Mouse (Mus musculus): ENCODE measurements around the gene Sulf2. TPM values are rescaled to one million over a fixed set of nuclear protein-coding genes. Genes with fewer than 3 reads are reported as not detected.

The Sulf2 gene
- polyA plus RNA-seq, 1 experiment = 20.0 TPM

DNA sequence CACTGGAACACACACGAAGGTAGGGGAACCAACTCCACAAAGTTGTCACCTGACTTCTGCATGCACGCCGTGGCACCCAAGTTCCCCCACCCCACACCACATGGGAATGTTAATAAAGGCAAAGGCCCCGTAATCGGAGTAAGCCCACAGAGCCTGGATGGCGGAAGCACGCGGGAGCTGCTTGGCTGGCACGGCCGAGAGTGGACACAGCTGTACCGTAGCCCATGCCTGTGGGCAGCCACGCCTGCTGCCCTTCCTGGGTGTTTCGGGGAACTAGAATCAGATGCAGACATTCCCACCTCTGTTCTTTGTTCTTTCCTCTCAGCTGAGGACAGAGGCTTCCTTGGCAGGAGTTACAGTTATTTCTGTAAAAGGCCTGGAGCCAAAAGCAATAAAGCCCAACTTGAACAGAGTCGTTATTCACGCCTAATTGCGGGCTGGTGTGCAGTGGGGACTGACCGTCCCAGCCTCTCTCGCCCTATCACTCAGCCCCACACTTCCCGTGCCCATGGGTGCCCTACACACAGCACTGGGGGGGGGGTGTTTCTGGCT lies 12.8 kb downstream of the Sulf2 start:
- DNase-seq (ENCODE audit: low read depth in 1 of 2, low spot score in 2 of 2) = no peak
- TF ChIP-seq POLR2A (IDR thresholded peaks at IDR 0.05; ENCODE audit: low read depth, low read length) (no peak), CTCF (IDR thresholded peaks at IDR 0.05; ENCODE audit: extremely low read depth, insufficient read depth, insufficient read length, insufficient replicate concordance) (no peak)
- Histone ChIP-seq H3K27me3 (ENCODE audit: control insufficient read depth, insufficient read depth, low read length) (no peaks in the 10 kb centered on the region), H3K4me3 (ENCODE audit: extremely low read depth, insufficient read depth, insufficient read length) (no peak overlapping the region), H3K36me3 (ENCODE audit: control insufficient read depth, insufficient read depth, low read length) (no peaks in the 10 kb centered on the region), H3K4me1 (ENCODE audit: control insufficient read depth, insufficient read depth, insufficient read length) (no peaks in the 10 kb centered on the region), H3K27ac (ENCODE audit: insufficient read depth, low read length) (0 out of 2 replicates have a peak overlapping the region, but pooled peaks have one; percentile 1)
- WGBS = 75% methylated on average over 19 of the region's 19 CpGs

DNA sequence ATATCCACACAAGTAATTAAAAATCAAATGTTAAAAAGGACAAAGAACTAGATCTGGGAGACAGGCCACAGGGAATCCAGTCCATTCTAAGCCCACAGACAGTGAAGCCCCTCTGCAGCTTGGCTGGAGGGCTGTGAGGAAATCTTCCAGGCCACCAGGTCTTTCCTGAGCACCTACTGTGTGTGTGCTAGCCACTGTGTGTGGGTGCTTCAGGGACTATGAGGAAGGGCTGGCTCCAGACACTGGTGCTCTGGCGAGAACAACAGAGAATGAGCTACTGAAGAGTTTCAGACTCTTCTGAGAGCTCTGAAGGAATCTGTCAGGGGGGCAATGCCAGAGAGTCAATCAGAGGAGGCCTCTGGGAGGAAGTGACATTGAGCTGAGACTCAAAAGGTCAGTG lies 13.6 kb downstream of the Sulf2 start:
- DNase-seq (ENCODE audit: low read depth in 1 of 2, low spot score in 2 of 2) = no peak
- TF ChIP-seq CTCF (IDR thresholded peaks at IDR 0.05; ENCODE audit: extremely low read depth, insufficient read depth, insufficient read length, insufficient replicate concordance) (no peak), POLR2A (IDR thresholded peaks at IDR 0.05; ENCODE audit: low read depth, low read length) (no peak)
- WGBS = 63% methylated on average over 1 of the region's 1 CpGs
- no peaks in the 10 kb centered on the region for H3K27me3 ChIP-seq (ENCODE audit: control insufficient read depth, insufficient read depth, low read length)
- no peak overlapping the region for H3K4me3 ChIP-seq (ENCODE audit: extremely low read depth, insufficient read depth, insufficient read length)
- H3K27ac ChIP-seq (ENCODE audit: insufficient read depth, low read length) = no peak overlapping the region
- no peaks in the 10 kb centered on the region for H3K4me1 ChIP-seq (ENCODE audit: control insufficient read depth, insufficient read depth, insufficient read length)
- H3K36me3 ChIP-seq (ENCODE audit: control insufficient read depth, insufficient read depth, low read length) = no peaks in the 10 kb centered on the region

DNA sequence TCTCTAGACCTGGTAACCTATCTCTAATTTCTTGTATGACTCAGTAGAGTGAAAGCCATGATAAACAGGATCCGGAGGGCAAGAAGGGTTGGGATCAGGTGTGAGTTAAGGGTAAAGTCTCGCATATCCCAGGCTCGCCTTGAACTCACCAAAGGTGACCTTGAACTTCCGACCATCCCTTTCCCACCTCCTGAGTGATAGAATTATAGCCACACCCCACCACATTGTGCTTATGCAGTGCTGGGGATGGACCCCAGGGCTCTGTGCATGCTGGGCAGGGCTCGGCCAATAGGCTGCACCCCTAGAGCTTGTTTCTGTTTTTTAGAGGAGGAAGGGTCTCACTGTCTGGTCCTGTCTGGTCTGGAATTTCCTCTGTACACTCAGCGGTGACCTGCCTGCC lies 14.4 kb downstream of the Sulf2 start:
- WGBS = 86% methylated on average over 6 of the region's 6 CpGs
- TF ChIP-seq CTCF (IDR thresholded peaks at IDR 0.05; ENCODE audit: extremely low read depth, insufficient read depth, insufficient read length, insufficient replicate concordance) (no peak), POLR2A (IDR thresholded peaks at IDR 0.05; ENCODE audit: low read depth, low read length) (no peak)
- no peak overlapping the region for H3K4me3 ChIP-seq (ENCODE audit: extremely low read depth, insufficient read depth, insufficient read length)
- DNase-seq (ENCODE audit: low read depth in 1 of 2, low spot score in 2 of 2) = no peak
- H3K36me3 ChIP-seq (ENCODE audit: control insufficient read depth, insufficient read depth, low read length) = no peaks in the 10 kb centered on the region
- no peaks in the 10 kb centered on the region for H3K4me1 ChIP-seq (ENCODE audit: control insufficient read depth, insufficient read depth, insufficient read length)
- no peak overlapping the region for H3K27ac ChIP-seq (ENCODE audit: insufficient read depth, low read length)
- H3K27me3 ChIP-seq (ENCODE audit: control insufficient read depth, insufficient read depth, low read length) = no peaks in the 10 kb centered on the region

DNA sequence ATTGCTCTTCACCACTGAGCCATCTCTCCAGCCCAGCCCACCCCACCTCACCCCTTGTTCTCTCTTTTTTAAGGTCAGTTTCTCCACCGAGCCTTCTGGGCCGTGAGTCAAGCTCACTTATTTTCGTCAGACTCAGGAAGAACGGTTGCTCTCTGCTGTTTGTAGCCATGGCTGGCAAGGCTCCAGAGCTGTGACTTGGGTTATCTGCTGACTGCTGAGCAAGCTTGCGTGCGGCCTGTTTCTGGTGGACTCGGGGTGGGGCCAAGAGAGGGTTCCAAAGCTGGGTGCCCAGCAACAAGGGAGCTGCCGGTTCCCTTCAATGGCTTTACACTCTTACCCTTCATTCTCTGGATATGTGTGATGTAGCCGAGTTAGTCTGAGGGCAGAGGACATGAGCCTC lies 15.0 kb downstream of the Sulf2 start:
- WGBS = 34% methylated on average over 9 of the region's 9 CpGs
- H3K4me1 ChIP-seq (ENCODE audit: control insufficient read depth, insufficient read depth, insufficient read length) = no peaks in the 10 kb centered on the region
- no peak for TF ChIP-seq CTCF (IDR thresholded peaks at IDR 0.05; ENCODE audit: extremely low read depth, insufficient read depth, insufficient read length, insufficient replicate concordance)
- no peaks in the 10 kb centered on the region for H3K36me3 ChIP-seq (ENCODE audit: control insufficient read depth, insufficient read depth, low read length)
- no peak overlapping the region for H3K27ac ChIP-seq (ENCODE audit: insufficient read depth, low read length)
- H3K27me3 ChIP-seq (ENCODE audit: control insufficient read depth, insufficient read depth, low read length) = no peaks in the 10 kb centered on the region
- H3K4me3 ChIP-seq (ENCODE audit: extremely low read depth, insufficient read depth, insufficient read length) = no peak overlapping the region
- DNase-seq (ENCODE audit: low read depth in 1 of 2, low spot score in 2 of 2) = no peak

DNA sequence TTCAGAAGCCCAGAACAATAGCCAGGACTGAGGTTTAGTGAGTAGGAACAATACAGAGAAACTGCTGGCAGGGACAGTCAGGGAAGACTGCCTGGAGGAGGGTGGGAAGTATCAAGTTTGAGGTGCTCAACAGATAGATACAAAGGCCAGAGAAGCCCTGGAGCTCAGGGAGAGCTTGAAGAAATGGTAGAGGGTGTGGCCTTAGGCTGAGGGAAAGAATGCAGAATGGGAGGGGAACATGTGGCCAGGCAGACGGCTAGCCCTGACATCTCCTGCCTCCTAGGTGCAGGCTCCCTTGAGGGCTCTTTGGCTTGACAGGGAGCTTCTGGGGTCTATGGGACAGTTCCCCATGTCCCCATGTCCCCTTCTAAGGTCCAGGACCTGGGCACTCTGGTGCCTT lies 17.2 kb downstream of the Sulf2 start:
- H3K36me3 ChIP-seq (ENCODE audit: control insufficient read depth, insufficient read depth, low read length) = no peaks in the 10 kb centered on the region
- H3K4me3 ChIP-seq (ENCODE audit: extremely low read depth, insufficient read depth, insufficient read length) = no peak overlapping the region
- DNase-seq (ENCODE audit: low read depth in 1 of 2, low spot score in 2 of 2) = no peak
- H3K27me3 ChIP-seq (ENCODE audit: control insufficient read depth, insufficient read depth, low read length) = no peaks in the 10 kb centered on the region
- TF ChIP-seq CTCF (IDR thresholded peaks at IDR 0.05; ENCODE audit: extremely low read depth, insufficient read depth, insufficient read length, insufficient replicate concordance) = no peak
- no peak for TF ChIP-seq POLR2A (IDR thresholded peaks at IDR 0.05; ENCODE audit: low read depth, low read length)
- 80% methylated on average over 1 of the region's 1 CpGs for WGBS
- no peak overlapping the region for H3K27ac ChIP-seq (ENCODE audit: insufficient read depth, low read length)
- H3K4me1 ChIP-seq (ENCODE audit: control insufficient read depth, insufficient read depth, insufficient read length) = no peaks in the 10 kb centered on the region

DNA sequence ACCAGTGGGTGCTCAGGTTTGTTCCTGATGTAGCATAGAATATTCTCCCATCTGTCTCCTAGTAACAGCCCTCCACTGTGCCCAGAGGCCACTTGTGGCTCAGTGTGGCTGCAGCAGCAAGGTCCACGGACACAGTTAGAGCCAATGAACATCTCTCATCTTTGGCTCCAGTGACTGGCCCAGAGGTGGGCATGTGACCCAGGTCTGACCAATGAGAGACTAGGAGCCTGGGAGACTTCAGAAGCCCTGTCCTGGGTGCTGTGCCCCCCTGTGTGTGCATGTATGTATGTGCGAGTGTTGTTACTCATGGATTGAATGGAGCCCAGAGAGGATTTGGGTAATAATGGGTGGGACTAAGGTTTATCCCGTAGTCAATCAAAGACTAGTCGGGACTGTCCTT lies 18.0 kb downstream of the Sulf2 start:
- Histone ChIP-seq H3K27me3 (ENCODE audit: control insufficient read depth, insufficient read depth, low read length) (no peaks in the 10 kb centered on the region), H3K4me1 (ENCODE audit: control insufficient read depth, insufficient read depth, insufficient read length) (no peaks in the 10 kb centered on the region), H3K4me3 (ENCODE audit: extremely low read depth, insufficient read depth, insufficient read length) (no peak overlapping the region), H3K27ac (ENCODE audit: insufficient read depth, low read length) (no peak overlapping the region), H3K36me3 (ENCODE audit: control insufficient read depth, insufficient read depth, low read length) (no peaks in the 10 kb centered on the region)
- no peak for DNase-seq (ENCODE audit: low read depth in 1 of 2, low spot score in 2 of 2)
- 88% methylated on average over 4 of the region's 4 CpGs for WGBS
- TF ChIP-seq POLR2A (IDR thresholded peaks at IDR 0.05; ENCODE audit: low read depth, low read length) (no peak), CTCF (IDR thresholded peaks at IDR 0.05; ENCODE audit: extremely low read depth, insufficient read depth, insufficient read length, insufficient replicate concordance) (no peak)

DNA sequence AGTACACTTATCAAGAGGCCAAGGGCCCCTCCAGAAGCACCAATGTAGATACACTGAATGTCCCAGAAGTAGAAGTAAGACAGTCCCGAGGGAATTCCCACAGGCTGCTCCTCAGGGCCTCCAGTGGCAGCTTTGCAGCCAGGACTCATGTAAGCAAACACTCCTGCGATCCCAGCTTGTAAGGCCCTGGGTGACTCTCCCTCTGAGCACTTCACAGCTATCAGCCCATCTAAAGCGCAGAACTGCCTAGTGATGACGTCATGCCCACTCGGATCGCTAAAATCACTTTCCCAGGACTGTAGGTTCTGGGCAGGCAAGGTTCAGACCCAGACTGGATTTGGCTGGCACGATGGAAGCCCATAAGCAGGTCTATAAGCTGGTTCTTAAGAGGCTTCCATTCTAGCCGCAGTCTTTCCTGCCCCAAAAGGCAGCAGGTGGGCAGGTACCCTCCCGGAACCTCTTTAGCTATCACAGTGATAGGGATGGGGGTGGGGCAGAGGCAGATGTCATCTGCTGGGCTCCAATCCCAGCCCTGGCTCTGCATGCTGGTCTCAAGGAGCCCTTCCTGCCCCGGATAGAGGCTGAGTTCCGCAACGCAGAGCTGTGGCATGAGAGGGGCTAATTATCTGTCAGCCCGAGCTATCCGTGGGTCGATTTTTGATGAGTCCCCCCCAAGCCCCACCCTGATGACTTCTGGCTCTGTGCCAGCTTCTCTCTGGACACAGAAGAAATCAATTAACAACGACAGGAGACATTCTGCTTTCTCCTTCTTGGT lies 19.6 kb downstream of the Sulf2 start:
- no peaks in the 10 kb centered on the region for H3K4me1 ChIP-seq (ENCODE audit: control insufficient read depth, insufficient read depth, insufficient read length)
- no peak overlapping the region for H3K27ac ChIP-seq (ENCODE audit: insufficient read depth, low read length)
- no peak overlapping the region for H3K4me3 ChIP-seq (ENCODE audit: extremely low read depth, insufficient read depth, insufficient read length)
- no peak for TF ChIP-seq CTCF (IDR thresholded peaks at IDR 0.05; ENCODE audit: extremely low read depth, insufficient read depth, insufficient read length, insufficient replicate concordance)
- no peaks in the 10 kb centered on the region for H3K36me3 ChIP-seq (ENCODE audit: control insufficient read depth, insufficient read depth, low read length)
- 81% methylated on average over 16 of the region's 16 CpGs for WGBS
- no peaks in the 10 kb centered on the region for H3K27me3 ChIP-seq (ENCODE audit: control insufficient read depth, insufficient read depth, low read length)
- no peak for DNase-seq (ENCODE audit: low read depth in 1 of 2, low spot score in 2 of 2)

All from spleen, adult 2 months (tissue).